Mouse (Mus musculus) forebrain, embryonic 11.5 days (tissue): Measurements from ENCODE around the gene Pnma3. TPM values are rescaled to one million over a fixed set of nuclear protein-coding genes. Genes with fewer than 3 reads are reported as not detected.

ENCODE experiments used
- ATAC-seq: fragments of 200-750 bp; cut with Nextera tagmentation; replicated peaks from 2 replicates; pipeline ENCODE4 v1.8.0; 2017; ENCODE audit warnings: moderate TSS enrichment; ENCODE audit not compliant: low FRiP score
- DNase-seq: peaks from one replicate; pipeline ENCODE4 v3.0.0-alpha.2; 2017; ENCODE audit warnings: low spot score
- H3K27ac ChIP-seq: fragments of 300-500 bp; sonication (generic); 2 replicates; pipeline ENCODE4 v1.5.1; 2014; ENCODE audit warnings: low read depth, low read length
- H3K27me3 ChIP-seq: fragments of 300-500 bp; sonication (generic); 2 replicates; pipeline ENCODE4 v1.6.1; 2014; ENCODE audit warnings: mild to moderate bottlenecking, low read length, mixed read lengths; ENCODE audit not compliant: control insufficient read depth, insufficient read depth
- H3K36me3 ChIP-seq: fragments of 300-500 bp; sonication (generic); 2 replicates; pipeline ENCODE4 v1.6.1; 2014; ENCODE audit warnings: mild to moderate bottlenecking, low read length, moderate library complexity, mixed read lengths; ENCODE audit not compliant: control insufficient read depth, insufficient read depth
- H3K4me1 ChIP-seq: fragments of 300-500 bp; sonication (generic); replicated peaks from 2 replicates; pipeline ENCODE4 v1.6.1; 2014; ENCODE audit warnings: low read length, mixed read lengths; ENCODE audit not compliant: control insufficient read depth, insufficient read depth
- H3K4me2 ChIP-seq: fragments of 300-500 bp; sonication (generic); 2 replicates; pipeline ENCODE4 v1.6.1; 2014; ENCODE audit warnings: low read depth, mild to moderate bottlenecking, low read length, moderate library complexity, mixed read lengths; ENCODE audit not compliant: severe bottlenecking
- H3K4me3 ChIP-seq: fragments of 300-500 bp; sonication (generic); 2 replicates; pipeline ENCODE4 v1.5.1; 2014; ENCODE audit warnings: low read depth, low read length
- H3K9ac ChIP-seq: fragments of 300-500 bp; sonication (generic); 2 replicates; pipeline ENCODE4 v1.6.1; 2014; ENCODE audit warnings: low read length
- H3K9me3 ChIP-seq: fragments of 300-500 bp; sonication (generic); 2 replicates; pipeline ENCODE4 v1.6.1; 2016; ENCODE audit warnings: low read length, mixed read lengths; ENCODE audit not compliant: control insufficient read depth
- WGBS: fragments of 180-500 bp; shearing (Covaris S2); extraction: QIAGEN DNeasy Blood & Tissue Kit; methylation state at CpG from one replicate; pipeline ENCODE4 v1.1.7; 2014; 5-methylcytosine and 5-hydroxymethylcytosine counted together
- polyA plus RNA-seq: library from polyadenylated mRNA; unstranded; fragments of >200 nt; fragmentation: Nextera tagmentation; extraction: Ambion mirVana; gene quantifications from 2 replicates; pipeline ENCODE4 v1.2.1, GENCODE M21; 2014

Gene Pnma3
- 0.29 and 0.33 TPM in 2 replicates for polyA plus RNA-seq

DNA sequence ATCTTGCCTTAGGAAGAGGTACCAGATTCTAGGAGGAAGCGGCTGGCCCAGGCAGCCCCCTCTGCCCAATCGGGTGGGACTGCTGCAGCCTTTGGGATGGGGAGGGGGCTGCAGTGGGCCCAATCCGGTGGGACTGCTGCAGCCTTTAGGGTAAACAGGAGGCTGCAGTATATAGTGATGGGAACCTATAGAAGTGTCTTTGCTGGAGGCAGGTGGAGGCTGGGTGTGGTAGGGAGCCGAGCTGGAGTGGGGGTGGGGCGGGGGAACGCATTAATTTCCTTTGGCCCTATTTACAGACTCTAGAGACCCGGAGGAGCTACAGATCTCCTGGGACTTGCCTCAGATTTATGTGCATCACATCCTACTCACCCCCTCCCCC is at the start of gene Pnma3:
Gene Pnma3, plus strand, starts transcription at position 373 of the 379 bp plus-strand sequence.
- no peaks in the 10 kb centered on the region for H3K4me1 ChIP-seq
- H3K27me3 ChIP-seq = no peaks in the 10 kb centered on the region
- H3K9ac ChIP-seq = peak within 1 kb of the TSS; percentile 54
- no peak within 1 kb of the TSS for H3K27ac ChIP-seq
- 27% methylated on average over 7 of the region's 7 CpGs for WGBS
- peak within 1 kb of the TSS; percentile 46 for H3K4me2 ChIP-seq
- H3K36me3 ChIP-seq = no peaks in the 10 kb centered on the region
- peak within 1 kb of the TSS; percentile 16; the same call in 1 of the 2 replicates for H3K4me3 ChIP-seq
- H3K9me3 ChIP-seq = no peaks in the 10 kb centered on the region
- DNase-seq (no peak), ATAC-seq (peak; percentile 56)

DNA sequence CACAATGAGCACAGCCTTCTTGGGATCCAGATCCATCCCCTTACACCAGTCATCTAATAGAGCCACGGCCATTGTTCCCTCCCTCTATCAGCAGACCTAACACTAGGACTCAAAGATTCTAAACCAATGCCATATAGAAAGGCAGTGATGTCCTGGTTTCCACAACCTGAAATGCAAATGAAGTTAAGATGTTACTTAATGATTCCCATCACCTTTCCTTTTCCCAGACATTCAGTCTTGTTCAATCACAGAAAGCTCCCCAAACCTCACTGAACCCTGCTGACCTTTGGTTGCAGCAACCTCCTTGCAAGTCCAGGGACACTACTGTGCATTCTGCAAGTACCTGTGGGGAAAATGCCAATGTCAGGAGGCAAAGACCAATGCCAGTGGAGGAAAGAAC is 27.6 kb upstream of the Pnma3 start, which contains the start of gene Pnma5:
Gene Pnma5, minus strand, starts transcription at position 101 of the 400 bp plus-strand sequence.
- ATAC-seq (no peak), DNase-seq (no peak)
- Histone ChIP-seq H3K4me1 (no peaks in the 10 kb centered on the region), H3K36me3 (no peaks in the 10 kb centered on the region), H3K27ac (no peak within 1 kb of the TSS), H3K4me2 (no peak within 1 kb of the TSS), H3K9ac (no peak within 1 kb of the TSS), H3K4me3 (no peak within 1 kb of the TSS), H3K9me3 (no peaks in the 10 kb centered on the region), H3K27me3 (no peaks in the 10 kb centered on the region)
- WGBS = 89% methylated on average over 1 of the region's 1 CpGs

DNA sequence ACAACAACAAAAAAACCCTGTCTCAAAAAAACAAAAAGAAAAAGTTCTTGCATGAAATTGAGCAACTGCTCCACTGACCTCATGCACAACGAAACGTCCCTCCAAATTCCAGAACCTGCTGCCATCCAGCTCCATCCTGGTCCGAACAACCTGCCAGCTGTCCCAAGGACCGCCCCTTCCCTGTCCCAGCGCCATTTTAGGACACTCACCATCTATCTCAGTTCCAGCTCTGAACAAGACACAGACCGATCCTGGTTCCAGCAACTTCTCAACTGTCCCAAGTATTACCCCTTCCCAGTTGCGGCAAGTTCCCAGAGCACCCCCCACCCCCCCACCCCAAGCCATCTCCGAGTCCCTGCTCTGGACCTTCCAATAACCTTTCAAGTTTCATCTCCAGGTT is 25.8 kb upstream of the Pnma3 start:
- H3K36me3 ChIP-seq = no peaks in the 10 kb centered on the region
- no peaks in the 10 kb centered on the region for H3K27me3 ChIP-seq
- H3K27ac ChIP-seq = no peak overlapping the region
- no peak overlapping the region for H3K9ac ChIP-seq
- DNase-seq (no peak), ATAC-seq (no peak)
- WGBS = 89% methylated on average over 8 of the region's 8 CpGs
- H3K4me1 ChIP-seq = no peaks in the 10 kb centered on the region
- H3K4me3 ChIP-seq = no peak overlapping the region
- H3K9me3 ChIP-seq = no peaks in the 10 kb centered on the region
- H3K4me2 ChIP-seq = no peak overlapping the region

DNA sequence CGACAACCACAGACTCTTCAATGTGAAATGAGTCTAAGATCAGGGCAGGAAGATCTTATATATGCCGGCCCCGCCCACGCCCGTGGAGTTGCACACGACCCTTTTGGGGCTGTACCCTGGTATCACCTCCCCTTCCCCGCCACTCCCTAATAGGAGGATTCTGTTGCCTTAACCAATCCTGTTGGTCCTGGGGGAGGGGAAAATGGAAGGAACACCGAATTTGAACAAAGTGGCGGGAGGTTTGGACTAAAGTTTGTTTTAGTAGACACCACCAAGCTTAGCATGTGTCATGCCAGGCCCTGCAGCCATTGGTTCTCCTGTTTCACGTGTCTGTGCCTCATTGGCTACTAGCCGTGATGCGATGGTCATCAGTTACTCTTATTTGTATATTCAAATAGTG is 24.9 kb upstream of the Pnma3 start:
- Histone ChIP-seq H3K4me2 (no peak overlapping the region), H3K36me3 (no peaks in the 10 kb centered on the region), H3K9ac (no peak overlapping the region), H3K27ac (no peak overlapping the region), H3K4me3 (no peak overlapping the region), H3K4me1 (no peaks in the 10 kb centered on the region), H3K27me3 (no peaks in the 10 kb centered on the region), H3K9me3 (no peaks in the 10 kb centered on the region)
- 83% methylated on average over 12 of the region's 12 CpGs for WGBS
- DNase-seq (no peak), ATAC-seq (no peak)

DNA sequence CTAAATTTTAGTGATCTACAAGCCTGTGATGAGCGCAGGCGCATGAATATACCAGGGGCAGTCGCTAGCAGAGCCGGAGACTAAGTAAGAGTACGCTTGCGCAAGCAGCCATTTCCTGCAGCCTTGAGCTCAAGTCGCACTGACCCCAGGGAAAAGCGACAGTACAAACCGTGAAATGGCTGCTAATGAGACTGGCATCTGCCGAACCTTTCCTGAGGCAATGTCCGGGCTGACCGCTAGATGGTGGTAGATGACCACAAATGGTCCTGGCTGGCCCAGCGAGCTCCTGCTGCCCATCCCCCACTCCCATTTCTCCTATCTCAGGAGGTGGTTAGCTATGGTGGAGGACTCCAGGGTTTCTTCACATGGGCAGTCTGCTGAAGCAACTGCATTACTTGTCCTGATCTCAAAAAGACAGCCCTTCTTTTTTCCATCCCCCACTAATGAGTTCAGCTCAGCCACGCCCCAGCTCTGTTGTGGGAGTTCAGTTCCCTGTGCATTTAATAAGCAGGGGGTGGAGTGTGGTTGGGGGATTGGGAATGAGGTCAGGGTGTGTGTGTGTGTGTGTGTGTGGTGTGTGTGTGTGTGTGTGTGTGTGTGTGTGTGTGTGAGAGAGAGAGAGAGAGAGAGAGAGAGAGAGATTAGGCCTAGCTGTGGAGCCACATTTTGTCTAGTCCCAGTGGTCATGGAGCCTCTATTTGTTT is 10.6 kb upstream of the Pnma3 start:
- H3K4me3 ChIP-seq = no peak overlapping the region
- peak; percentile 94 for DNase-seq
- peak; percentile 94 for ATAC-seq

DNA sequence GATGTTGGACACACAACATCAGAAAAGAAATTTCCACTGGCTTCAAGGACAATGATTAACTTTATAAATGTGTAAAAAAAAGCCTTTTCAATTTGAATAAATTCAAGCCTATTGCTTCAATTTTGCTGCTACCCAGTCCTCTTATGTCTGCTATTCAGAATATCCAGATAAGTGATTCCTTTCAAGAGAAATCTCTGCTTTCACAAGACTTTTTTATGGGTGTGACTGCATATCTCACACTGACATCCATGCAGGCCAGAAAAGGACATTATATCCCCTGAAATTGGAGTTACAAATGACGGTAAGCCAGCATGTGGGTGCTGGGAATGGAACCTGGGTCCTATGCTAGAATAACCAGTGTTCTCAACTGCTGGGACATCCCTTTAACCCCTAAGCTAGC is 3.1 kb upstream of the Pnma3 start:
- DNase-seq (no peak), ATAC-seq (no peak)
- H3K4me2 ChIP-seq = no peak overlapping the region
- no peak overlapping the region for H3K27ac ChIP-seq
- H3K9me3 ChIP-seq = no peaks in the 10 kb centered on the region
- H3K9ac ChIP-seq = no peak overlapping the region
- no peak overlapping the region for H3K4me3 ChIP-seq
- H3K27me3 ChIP-seq = no peaks in the 10 kb centered on the region
- no peaks in the 10 kb centered on the region for H3K36me3 ChIP-seq
- H3K4me1 ChIP-seq = no peaks in the 10 kb centered on the region
- WGBS = 91% methylated on average over 1 of the region's 1 CpGs

More for the DNA sequence above, 10.6 kb upstream of the Pnma3 start:
- whole genome bisulfite sequencing = 16% methylated on average over 13 of the region's 14 CpGs
- H3K9me3 ChIP-seq = no peaks in the 10 kb centered on the region
- H3K4me2 ChIP-seq = no peak overlapping the region
- no peaks in the 10 kb centered on the region for H3K4me1 ChIP-seq
- H3K36me3 ChIP-seq = no peaks in the 10 kb centered on the region
- no peak overlapping the region; the same call in 1 of the 2 replicates for H3K9ac ChIP-seq
- H3K27ac ChIP-seq = no peak overlapping the region
- H3K27me3 ChIP-seq = no peaks in the 10 kb centered on the region

DNA sequence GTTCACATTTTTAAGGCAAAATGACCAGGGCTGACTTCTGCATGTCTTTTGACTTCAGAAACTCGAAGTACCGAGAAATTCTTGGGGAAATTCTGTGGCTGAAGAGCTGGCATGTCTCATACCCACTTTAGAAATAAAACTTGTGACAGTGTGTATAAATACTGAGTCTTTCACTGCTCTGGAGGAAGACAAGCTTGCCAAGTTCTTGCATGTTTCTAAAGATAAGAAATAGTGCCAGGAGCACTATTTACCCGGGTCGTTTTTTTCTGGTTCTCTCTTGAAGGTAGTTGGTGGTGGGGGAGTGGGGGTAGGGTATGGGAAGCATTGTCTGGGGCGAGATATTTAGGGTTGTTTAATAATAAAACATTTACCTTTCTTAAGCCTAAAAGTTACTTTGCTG is 2.3 kb upstream of the Pnma3 start:
- H3K4me1 ChIP-seq = no peaks in the 10 kb centered on the region
- no peak for ATAC-seq
- 47% methylated on average over 5 of the region's 5 CpGs for WGBS

DNA sequence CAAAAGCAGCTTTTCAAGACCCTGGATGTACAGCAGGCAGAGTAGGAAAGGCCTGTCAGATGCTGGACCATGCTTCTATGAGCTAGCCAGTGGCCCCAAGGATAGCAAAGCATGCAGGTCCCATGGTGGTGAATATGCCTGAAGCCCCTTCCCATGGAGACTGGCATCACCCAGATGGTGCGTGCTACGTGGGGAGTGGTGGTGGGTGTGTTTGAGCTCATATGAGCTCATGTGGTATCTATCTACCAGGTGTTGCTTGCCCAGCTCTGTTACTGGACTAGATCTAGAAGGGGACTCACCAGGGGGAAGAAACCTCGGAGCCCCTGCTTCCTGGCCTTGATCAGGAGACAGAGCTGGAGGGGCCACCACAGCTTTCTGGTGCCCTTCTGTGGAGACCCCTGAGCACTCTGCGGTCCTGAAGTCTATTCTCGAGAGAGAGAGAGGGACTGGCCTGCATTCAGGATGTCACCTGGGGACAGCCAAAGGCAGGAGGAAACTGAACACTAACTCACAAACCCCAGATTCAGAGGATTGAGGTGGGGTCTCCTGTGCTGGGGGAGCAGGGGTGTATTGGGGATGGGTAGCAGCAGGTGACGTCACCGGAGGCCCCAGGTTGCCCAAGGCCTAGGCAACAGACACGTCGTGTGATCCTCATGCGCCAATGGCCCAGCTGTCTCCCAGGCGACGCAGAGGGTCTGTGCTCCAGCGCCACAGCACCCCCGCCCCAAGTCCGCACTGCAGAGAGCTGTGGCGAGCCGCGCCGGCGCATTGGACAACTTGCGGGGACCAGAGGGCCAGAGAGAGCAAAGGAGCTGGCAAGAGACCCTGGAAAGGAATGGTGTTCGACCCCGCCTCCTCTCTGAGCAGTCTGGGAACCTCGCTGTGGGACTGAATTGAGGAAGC is 824 bp upstream of the Pnma3 start:
- WGBS = 26% methylated on average over 22 of the region's 24 CpGs
- DNase-seq (peak; percentile 70), ATAC-seq (peak; percentile 67)
- peak overlapping the region; percentile 16; the same call in 1 of the 2 replicates for H3K4me3 ChIP-seq
- no peaks in the 10 kb centered on the region for H3K27me3 ChIP-seq
- H3K27ac ChIP-seq = no peak overlapping the region
- H3K9ac ChIP-seq = peak overlapping the region; percentile 54
- H3K9me3 ChIP-seq = no peaks in the 10 kb centered on the region
- peak overlapping the region; percentile 46 for H3K4me2 ChIP-seq
- H3K36me3 ChIP-seq = no peaks in the 10 kb centered on the region
- no peaks in the 10 kb centered on the region for H3K4me1 ChIP-seq

More for the DNA sequence above, 2.3 kb upstream of the Pnma3 start:
- no peak for DNase-seq
- no peaks in the 10 kb centered on the region for H3K36me3 ChIP-seq
- H3K27ac ChIP-seq = no peak overlapping the region
- no peak overlapping the region for H3K9ac ChIP-seq
- no peak overlapping the region for H3K4me3 ChIP-seq
- no peaks in the 10 kb centered on the region for H3K27me3 ChIP-seq
- no peaks in the 10 kb centered on the region for H3K9me3 ChIP-seq
- H3K4me2 ChIP-seq = no peak overlapping the region
